Mouse (Mus musculus) neural tube, embryonic 11.5 days (tissue): ENCODE measurements around the gene Ss18l1. TPM values are rescaled to one million over a fixed set of nuclear protein-coding genes. Genes with fewer than 3 reads are reported as not detected.

Experiments
- ATAC-seq: fragments of 200-750 bp; cut with Nextera tagmentation; 2 replicates; pipeline ENCODE4 v1.8.0; 2017; ENCODE audit warnings: moderate number of reproducible peaks, mild to moderate bottlenecking, moderate TSS enrichment, moderate library complexity; ENCODE audit not compliant: insufficient read depth, low FRiP score, low TSS enrichment
- DNase-seq: peaks from one replicate; pipeline ENCODE4 v3.0.0-alpha.2; 2015; ENCODE audit warnings: low spot score
- H3K27ac ChIP-seq: fragments of 300-500 bp; sonication (generic); 2 replicates; pipeline ENCODE4 v1.5.1; 2014; ENCODE audit warnings: low read depth, mild to moderate bottlenecking, low read length
- H3K27me3 ChIP-seq: fragments of 300-500 bp; sonication (generic); 2 replicates; pipeline ENCODE4 v1.6.1; 2014; ENCODE audit warnings: mild to moderate bottlenecking, low read length, mixed read lengths; ENCODE audit not compliant: control insufficient read depth, insufficient read depth
- H3K36me3 ChIP-seq: fragments of 300-500 bp; sonication (generic); 2 replicates; pipeline ENCODE4 v1.6.1; 2014; ENCODE audit warnings: mild to moderate bottlenecking, low read length, moderate library complexity, mixed read lengths; ENCODE audit not compliant: control insufficient read depth, insufficient read depth
- H3K4me1 ChIP-seq: fragments of 300-500 bp; sonication (generic); 2 replicates; pipeline ENCODE4 v1.6.1; 2014; ENCODE audit warnings: low read length, mixed read lengths; ENCODE audit not compliant: control insufficient read depth, insufficient read depth
- H3K4me2 ChIP-seq: fragments of 300-500 bp; sonication (generic); 2 replicates; pipeline ENCODE4 v1.6.1; 2014; ENCODE audit warnings: low read depth, mild to moderate bottlenecking, moderate library complexity
- H3K4me3 ChIP-seq: fragments of 300-500 bp; sonication (generic); 2 replicates; pipeline ENCODE4 v1.5.1; 2014; ENCODE audit warnings: low read depth, low read length
- H3K9ac ChIP-seq: fragments of 300-500 bp; sonication (generic); 2 replicates; pipeline ENCODE4 v1.6.1; 2014; ENCODE audit warnings: mild to moderate bottlenecking, low read length
- H3K9me3 ChIP-seq: fragments of 300-500 bp; sonication (generic); 2 replicates; pipeline ENCODE4 v1.6.1; 2016; ENCODE audit warnings: low read length; ENCODE audit not compliant: control insufficient read depth
- WGBS: fragments of 180-500 bp; shearing (Covaris S2); extraction: QIAGEN DNeasy Blood & Tissue Kit; methylation state at CpG from one replicate; pipeline ENCODE4 v1.1.7; 2014; 5-methylcytosine and 5-hydroxymethylcytosine counted together
- polyA plus RNA-seq: library from polyadenylated mRNA; unstranded; fragments of >200 nt; fragmentation: Nextera tagmentation; extraction: Ambion mirVana; gene quantifications from 2 replicates; pipeline ENCODE4 v1.2.1, GENCODE M21; 2014

The Ss18l1 gene
- polyA plus RNA-seq, 1 experiment from 2014 or later = 20.9 TPM

DNA sequence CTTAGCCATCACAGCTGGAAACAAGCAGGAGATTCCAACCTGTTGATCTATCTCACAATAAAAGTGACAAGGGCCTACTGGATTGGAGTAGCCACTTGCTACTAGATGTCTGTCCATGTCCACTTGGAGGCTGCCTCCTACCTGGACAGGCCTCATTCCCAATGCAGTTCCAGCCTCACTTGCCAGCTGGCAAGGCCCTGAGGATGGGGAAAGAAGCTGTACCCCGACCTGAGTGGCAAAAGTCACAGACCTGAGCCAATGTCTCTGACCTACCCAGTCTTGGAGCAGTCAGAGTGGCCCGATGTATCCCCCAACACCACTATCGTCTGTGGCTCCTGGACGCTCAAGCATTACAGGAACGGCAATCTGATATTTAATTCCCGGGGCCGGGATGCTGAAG lies 28.6 kb upstream of the Ss18l1 start:
- H3K27ac ChIP-seq = no peak overlapping the region
- no peak overlapping the region for H3K9ac ChIP-seq
- ATAC-seq (no peak), DNase-seq (no peak)
- no peak overlapping the region for H3K4me3 ChIP-seq
- no peaks in the 10 kb centered on the region for H3K27me3 ChIP-seq
- no peaks in the 10 kb centered on the region for H3K9me3 ChIP-seq
- no peaks in the 10 kb centered on the region for H3K36me3 ChIP-seq
- 87% methylated on average over 7 of the region's 7 CpGs for WGBS
- H3K4me1 ChIP-seq = no peaks in the 10 kb centered on the region
- no peak overlapping the region for H3K4me2 ChIP-seq

DNA sequence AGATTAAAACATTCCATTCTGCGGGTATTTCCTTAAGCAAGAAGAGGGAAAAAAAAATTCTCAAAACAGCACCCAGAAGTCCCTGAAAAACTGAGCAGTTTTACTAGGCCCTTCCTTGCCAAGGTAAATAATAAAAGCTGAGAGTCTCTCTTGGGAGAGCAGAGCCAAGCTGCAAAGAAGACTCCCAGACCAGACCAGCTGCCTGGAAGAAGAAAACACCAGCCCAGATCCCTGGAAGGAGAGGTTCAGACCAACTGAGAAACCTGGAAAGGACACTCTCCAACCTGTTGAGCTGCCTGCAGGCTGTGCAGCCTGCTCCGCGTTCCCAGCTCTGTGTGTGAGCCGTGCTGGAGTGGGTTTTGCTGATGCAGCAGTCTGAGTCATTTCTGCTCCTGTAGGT lies 24.7 kb upstream of the Ss18l1 start:
- no peaks in the 10 kb centered on the region for H3K4me1 ChIP-seq
- no peak overlapping the region for H3K4me3 ChIP-seq
- H3K9me3 ChIP-seq = no peaks in the 10 kb centered on the region
- H3K27me3 ChIP-seq = no peaks in the 10 kb centered on the region; the same call in 1 of the 2 replicates
- no peak for DNase-seq
- H3K36me3 ChIP-seq = no peaks in the 10 kb centered on the region
- H3K27ac ChIP-seq = no peak overlapping the region
- no peak overlapping the region for H3K4me2 ChIP-seq
- 84% methylated on average over 4 of the region's 4 CpGs for WGBS
- no peak for ATAC-seq
- no peak overlapping the region for H3K9ac ChIP-seq

DNA sequence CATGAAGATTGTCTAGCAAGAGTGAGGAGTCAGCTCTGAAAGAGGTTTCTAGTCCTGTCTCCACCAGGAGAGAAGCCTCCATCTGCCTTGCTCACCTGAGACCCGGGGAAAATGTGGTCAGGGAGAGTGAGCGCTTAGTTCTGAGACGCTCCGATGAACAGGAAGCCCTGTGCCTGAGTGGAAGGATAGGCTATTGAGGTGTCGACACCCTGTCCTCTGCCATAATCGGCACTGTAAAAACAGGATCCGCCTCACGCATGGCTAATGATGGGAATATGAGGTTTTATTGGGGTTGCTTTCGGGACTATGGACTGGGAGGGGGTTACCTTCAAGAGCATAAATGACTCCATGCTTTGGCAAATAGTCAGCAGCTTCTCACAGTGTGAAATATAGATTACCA lies 23.7 kb upstream of the Ss18l1 start:
- H3K27ac ChIP-seq = no peak overlapping the region
- H3K9me3 ChIP-seq = no peaks in the 10 kb centered on the region
- no peak for ATAC-seq
- no peak overlapping the region for H3K4me2 ChIP-seq
- no peaks in the 10 kb centered on the region for H3K36me3 ChIP-seq
- no peak for DNase-seq
- peaks cover 4% of the 10 kb centered on the region for H3K27me3 ChIP-seq
- H3K4me1 ChIP-seq = no peaks in the 10 kb centered on the region
- WGBS = 73% methylated on average over 9 of the region's 9 CpGs
- H3K4me3 ChIP-seq = no peak overlapping the region
- H3K9ac ChIP-seq = no peak overlapping the region

DNA sequence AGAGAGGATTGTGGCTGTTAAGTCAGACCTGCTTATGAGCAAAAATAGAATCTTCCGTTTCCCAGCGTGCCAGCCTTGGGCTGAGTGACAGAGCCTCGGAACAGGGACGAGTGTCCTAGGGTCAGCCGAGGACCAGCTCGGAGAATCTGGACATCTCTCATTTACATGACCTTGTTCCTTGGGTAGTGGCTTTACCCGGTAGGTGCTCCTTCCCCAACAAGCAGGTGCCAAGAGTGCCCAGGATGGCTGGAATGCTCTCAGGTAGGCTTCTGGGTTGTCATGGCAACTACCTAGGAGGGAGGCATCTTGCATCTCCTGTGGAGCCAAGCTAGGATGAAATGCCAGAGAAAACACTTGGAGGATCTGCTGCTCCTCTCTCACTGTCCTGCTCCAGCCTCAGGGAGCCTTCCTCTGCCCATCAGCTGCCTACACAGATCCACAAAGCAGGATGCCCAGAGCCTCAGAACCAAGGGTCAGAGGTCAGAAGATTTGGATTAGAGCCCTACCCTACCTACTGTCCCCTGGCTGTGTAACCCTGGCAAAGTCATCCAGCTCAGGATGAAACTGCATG lies 22.1 kb upstream of the Ss18l1 start:
- Histone ChIP-seq H3K4me2 (no peak overlapping the region), H3K36me3 (no peaks in the 10 kb centered on the region)
- ATAC-seq = no peak

DNA sequence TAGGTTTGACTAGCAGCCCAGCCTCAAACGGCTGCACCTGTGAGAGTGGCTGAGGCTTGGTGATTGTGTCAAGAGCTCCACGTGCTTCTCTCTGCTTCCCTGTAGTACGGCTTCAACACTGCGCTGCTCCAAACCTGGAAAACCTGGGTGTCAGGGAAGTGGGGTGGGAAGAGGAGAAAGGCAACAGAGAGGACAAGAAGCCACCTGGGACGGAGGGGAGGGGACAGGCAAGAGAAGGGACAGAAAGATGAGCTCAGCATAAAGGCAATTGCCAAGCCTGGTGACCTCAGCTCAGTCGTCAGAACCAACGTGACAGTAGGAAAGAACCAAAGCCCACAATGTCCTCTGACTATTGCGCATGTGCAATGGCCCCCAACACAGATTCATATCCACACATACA lies 21.4 kb upstream of the Ss18l1 start:
- DNase-seq = no peak
- H3K36me3 ChIP-seq = no peaks in the 10 kb centered on the region
- no peak overlapping the region for H3K9ac ChIP-seq
- H3K4me1 ChIP-seq = no peaks in the 10 kb centered on the region
- no peak overlapping the region for H3K4me2 ChIP-seq
- H3K27me3 ChIP-seq = peaks cover 6% of the 10 kb centered on the region
- no peak for ATAC-seq
- 86% methylated on average over 8 of the region's 8 CpGs for WGBS
- H3K4me3 ChIP-seq = no peak overlapping the region
- H3K9me3 ChIP-seq = no peaks in the 10 kb centered on the region
- no peak overlapping the region for H3K27ac ChIP-seq

More for the DNA sequence above, 22.1 kb upstream of the Ss18l1 start:
- H3K4me3 ChIP-seq = no peak overlapping the region
- no peaks in the 10 kb centered on the region for H3K4me1 ChIP-seq
- H3K9me3 ChIP-seq = no peaks in the 10 kb centered on the region
- 82% methylated on average over 7 of the region's 7 CpGs for WGBS
- H3K27ac ChIP-seq = no peak overlapping the region
- no peak for DNase-seq
- no peak overlapping the region for H3K9ac ChIP-seq
- H3K27me3 ChIP-seq = peaks cover 6% of the 10 kb centered on the region

DNA sequence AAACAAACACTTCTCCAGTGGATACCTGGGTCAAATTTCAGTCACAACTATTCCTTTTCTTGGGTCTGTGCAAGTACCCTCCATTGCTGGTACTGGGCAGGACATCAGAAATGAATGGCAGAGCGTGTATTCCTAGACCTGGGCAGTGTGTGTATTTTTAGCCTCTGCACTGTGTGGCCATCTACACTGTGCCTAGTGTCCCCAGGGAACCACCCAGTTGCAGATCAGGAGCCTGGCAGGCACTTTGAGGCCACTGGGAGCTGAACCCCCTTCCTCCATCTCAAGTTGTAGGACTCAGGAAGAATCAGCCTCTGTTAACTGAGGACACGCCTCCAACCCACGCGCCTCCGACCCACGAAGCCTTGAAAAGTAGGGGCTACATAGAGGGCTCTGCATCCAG lies 19.6 kb upstream of the Ss18l1 start:
- Histone ChIP-seq H3K9me3 (no peaks in the 10 kb centered on the region), H3K36me3 (no peaks in the 10 kb centered on the region), H3K27me3 (peaks cover 6% of the 10 kb centered on the region), H3K4me1 (peaks cover 16% of the 10 kb centered on the region), H3K4me3 (no peak overlapping the region), H3K9ac (no peak overlapping the region), H3K27ac (no peak overlapping the region), H3K4me2 (no peak overlapping the region)
- WGBS = 59% methylated on average over 6 of the region's 6 CpGs
- DNase-seq (no peak), ATAC-seq (no peak)

DNA sequence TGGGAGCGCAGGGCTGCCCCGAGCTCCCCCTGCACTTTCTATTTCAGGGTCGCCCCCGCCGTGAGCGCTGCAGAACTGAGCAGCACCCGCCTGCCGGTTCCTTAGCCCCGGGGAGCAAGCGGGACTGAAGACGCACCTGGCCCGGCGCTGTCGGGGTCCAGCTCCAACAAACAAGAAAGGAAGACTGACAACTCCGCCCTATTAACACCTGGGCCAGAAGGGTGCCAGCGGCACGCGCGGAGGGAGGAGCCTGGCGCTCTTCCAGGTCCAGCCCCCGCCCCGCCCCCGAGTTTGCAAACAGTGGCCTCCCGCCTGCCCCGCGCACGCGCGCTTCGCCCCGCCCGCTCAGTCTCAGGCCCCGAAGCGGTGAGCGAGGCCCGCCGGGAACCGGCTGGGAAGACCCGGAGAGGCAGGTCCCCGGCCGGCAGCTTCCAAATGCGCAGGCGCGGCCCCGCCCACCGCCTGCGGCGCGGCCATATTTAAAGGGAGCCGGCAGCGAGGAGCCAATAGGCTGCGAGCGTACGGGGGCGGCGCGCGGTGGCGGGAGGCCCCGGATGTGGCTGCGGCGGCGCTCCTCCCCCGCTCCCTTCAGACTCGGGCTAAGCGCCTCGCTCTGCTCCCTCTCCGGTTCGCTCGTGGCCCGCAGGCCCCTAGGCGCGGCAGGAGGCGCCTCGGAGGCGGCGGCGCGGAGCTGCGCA lies 17.8 kb upstream of the Ss18l1 start, which contains the start of gene Lsm14b:
Gene Lsm14b, plus strand, starts transcription at position 587 of the 698 bp plus-strand sequence.
- under 1% methylated on average over 56 of the region's 80 CpGs for WGBS
- Histone ChIP-seq H3K27me3 (peaks cover 6% of the 10 kb centered on the region), H3K9ac (peak within 1 kb of the TSS; percentile 97), H3K4me1 (peaks cover 20% of the 10 kb centered on the region), H3K4me3 (peak within 1 kb of the TSS; percentile 100), H3K9me3 (no peaks in the 10 kb centered on the region), H3K27ac (peak within 1 kb of the TSS; percentile 84), H3K36me3 (peaks cover 9% of the 10 kb centered on the region), H3K4me2 (peak within 1 kb of the TSS; percentile 66)
- DNase-seq (peak; percentile 100), ATAC-seq (peak; percentile 94)

DNA sequence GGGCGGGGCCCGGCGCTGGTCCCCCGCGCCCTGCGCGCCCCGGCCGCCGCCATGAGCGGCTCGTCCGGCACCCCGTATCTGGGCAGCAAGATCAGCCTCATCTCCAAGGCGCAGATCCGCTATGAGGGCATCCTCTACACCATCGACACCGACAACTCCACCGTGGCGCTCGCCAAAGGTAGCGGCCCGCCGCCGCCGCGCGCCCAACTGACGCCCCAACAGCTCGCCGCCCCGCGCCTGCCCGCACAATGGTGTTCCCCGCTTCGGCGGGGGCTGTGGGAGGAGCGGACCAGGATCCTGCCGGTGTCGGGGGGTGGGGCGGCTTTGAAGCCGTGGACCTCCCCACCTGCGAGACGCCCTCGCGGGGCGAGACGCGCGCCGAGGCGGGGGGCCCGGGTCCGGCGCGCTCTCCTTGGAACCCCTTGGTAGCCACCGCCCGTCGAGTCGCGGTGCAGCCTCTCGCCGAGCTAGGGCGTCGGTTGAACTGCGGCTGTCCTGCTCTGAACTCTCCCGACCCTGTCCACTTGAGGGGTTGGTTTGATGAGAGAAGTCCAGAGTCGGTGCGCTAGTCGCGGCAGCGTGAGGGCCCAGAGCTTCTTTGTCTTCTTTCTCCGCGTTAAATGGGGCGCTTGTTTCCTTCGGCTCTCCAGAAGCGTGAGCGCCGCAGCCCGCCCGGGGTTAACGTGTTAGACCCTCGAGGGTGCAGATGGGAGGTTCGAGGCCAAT lies 17.0 kb upstream of the Ss18l1 start:
- WGBS = 0% methylated on average over 54 of the region's 84 CpGs
- peaks cover 6% of the 10 kb centered on the region for H3K27me3 ChIP-seq
- peak; percentile 48 for ATAC-seq
- peaks cover 20% of the 10 kb centered on the region for H3K4me1 ChIP-seq
- peak overlapping the region; percentile 97 for H3K9ac ChIP-seq
- H3K4me2 ChIP-seq = peak overlapping the region; percentile 66
- H3K36me3 ChIP-seq = peaks cover 12% of the 10 kb centered on the region
- DNase-seq = peak; percentile 46
- H3K9me3 ChIP-seq = no peaks in the 10 kb centered on the region
- H3K4me3 ChIP-seq = peak overlapping the region; percentile 100
- H3K27ac ChIP-seq = peak overlapping the region; percentile 84
